ENCODE assay signal across 7 mouse cellular contexts in the genomic region with DNA sequence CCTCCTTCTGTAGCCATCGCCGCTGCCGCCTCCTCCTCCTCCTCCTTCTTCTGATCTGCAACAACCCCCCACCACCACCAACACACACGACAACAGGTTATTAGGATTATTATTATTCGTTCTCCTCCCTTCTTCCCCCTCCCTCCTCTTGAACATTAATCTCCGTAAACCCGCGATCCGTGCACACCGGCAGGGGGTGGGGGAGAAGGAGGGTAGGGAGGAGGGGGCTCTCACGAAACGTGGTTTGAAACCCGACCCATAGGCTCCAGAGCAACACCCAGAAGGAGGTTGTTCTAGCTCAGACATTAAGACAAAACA. TPM values are rescaled to one million over a fixed set of nuclear protein-coding genes. Genes with fewer than 3 reads are reported as not detected.
A peak's percentile ranks its signal among the peaks of the same experiment; 100 is the strongest.
DNase-seq lines count a peak whose midpoint lies in the region; ATAC-seq and TF ChIP-seq lines count a peak whose summit lies in the region.

No protein-coding gene starts in this region.

- DNase-seq in lung, postnatal 36 days = no peak
- no peak for DNase-seq in forebrain, embryonic 11.5 days (ENCODE audit: low spot score)
- no peak for DNase-seq in limb, embryonic 11.5 days (ENCODE audit: low spot score)
- DNase-seq in left cerebral cortex, adult 9 months (ENCODE audit: low spot score in 2 of 2) = no peak
- no peak for DNase-seq in kidney, adult 8-10 months

- under 1% methylated on average over 13 of the region's 13 CpGs for WGBS in lung, embryonic 16.5 days
- 0% methylated on average over 8 of the region's 13 CpGs for WGBS in forebrain, embryonic 11.5 days
- WGBS in limb, embryonic 11.5 days = 1% methylated on average over 12 of the region's 13 CpGs
- 0% methylated on average over 13 of the region's 13 CpGs for WGBS in olfactory bulb, adult 2 months

- H3K9ac ChIP-seq in lung, embryonic 16.5 days (ENCODE audit: low read length) = peak overlapping the region; percentile 75
- H3K9ac ChIP-seq in forebrain, embryonic 11.5 days (ENCODE audit: low read length) = peak overlapping the region; percentile 89
- H3K9ac ChIP-seq in limb, embryonic 11.5 days (ENCODE audit: low read length) = peak overlapping the region; percentile 73

- TF ChIP-seq CTCF in olfactory bulb, adult 2 months (IDR thresholded peaks at IDR 0.05; ENCODE audit: insufficient read depth, low read depth, low read length) = no peak

- peak overlapping the region; percentile 92 for H3K4me3 ChIP-seq in lung, embryonic 16.5 days (ENCODE audit: low read length)
- H3K4me3 ChIP-seq in forebrain, embryonic 11.5 days (ENCODE audit: low read depth, low read length) = peak overlapping the region; percentile 80
- peak overlapping the region; percentile 78 for H3K4me3 ChIP-seq in limb, embryonic 11.5 days (ENCODE audit: low read depth, low read length)
- H3K4me3 ChIP-seq in olfactory bulb, adult 2 months (ENCODE audit: insufficient read depth, low read depth, low read length) = peak overlapping the region; percentile 93

- H3K9me3 ChIP-seq in lung, embryonic 16.5 days (ENCODE audit: control insufficient read depth, low read length) = no peaks in the 10 kb centered on the region
- H3K9me3 ChIP-seq in forebrain, embryonic 11.5 days (ENCODE audit: control insufficient read depth, low read length) = no peaks in the 10 kb centered on the region
- no peaks in the 10 kb centered on the region for H3K9me3 ChIP-seq in limb, embryonic 11.5 days (ENCODE audit: control insufficient read depth, low read length)

- H3K4me2 ChIP-seq in lung, embryonic 16.5 days (ENCODE audit: low read depth, low read length) = peak overlapping the region; percentile 74
- peak overlapping the region; percentile 57 for H3K4me2 ChIP-seq in forebrain, embryonic 11.5 days (ENCODE audit: low read depth, low read length, severe bottlenecking)
- H3K4me2 ChIP-seq in limb, embryonic 11.5 days (ENCODE audit: low read depth, severe bottlenecking) = peak overlapping the region; percentile 18

- no peaks in the 10 kb centered on the region for H3K36me3 ChIP-seq in lung, embryonic 16.5 days (ENCODE audit: control insufficient read depth, insufficient read depth, low read length)
- no peaks in the 10 kb centered on the region for H3K36me3 ChIP-seq in forebrain, embryonic 11.5 days (ENCODE audit: control insufficient read depth, insufficient read depth, low read length)
- H3K36me3 ChIP-seq in limb, embryonic 11.5 days (ENCODE audit: control insufficient read depth, insufficient read depth, low read length) = no peaks in the 10 kb centered on the region

- ATAC-seq in lung, embryonic 16.5 days (ENCODE audit: low read depth) = no peak
- no peak for ATAC-seq in forebrain, embryonic 11.5 days (replicated peaks; ENCODE audit: low FRiP score)
- ATAC-seq in limb, embryonic 11.5 days (ENCODE audit: insufficient number of reproducible peaks, low FRiP score, low TSS enrichment, low read depth) = no peak; the same call in 1 of the 2 replicates

- no peaks in the 10 kb centered on the region for H3K27me3 ChIP-seq in lung, embryonic 16.5 days (ENCODE audit: control insufficient read depth, insufficient read depth, low read depth, low read length)
- H3K27me3 ChIP-seq in forebrain, embryonic 11.5 days (ENCODE audit: control insufficient read depth, insufficient read depth, low read length) = no peaks in the 10 kb centered on the region
- H3K27me3 ChIP-seq in limb, embryonic 11.5 days (ENCODE audit: control insufficient read depth, insufficient read depth, low read length) = no peaks in the 10 kb centered on the region

- no peak for TF ChIP-seq POLR2A in olfactory bulb, adult 2 months (IDR thresholded peaks at IDR 0.05; ENCODE audit: insufficient read depth, low read depth, low read length)

- peaks cover 13% of the 10 kb centered on the region for H3K4me1 ChIP-seq in lung, embryonic 16.5 days (replicated peaks; ENCODE audit: control insufficient read depth, insufficient read depth, low read length)
- peaks cover 8% of the 10 kb centered on the region; the same call in 1 of the 2 replicates for H3K4me1 ChIP-seq in forebrain, embryonic 11.5 days (replicated peaks; ENCODE audit: control insufficient read depth, insufficient read depth, low read length)
- peaks cover 14% of the 10 kb centered on the region for H3K4me1 ChIP-seq in limb, embryonic 11.5 days (ENCODE audit: control insufficient read depth, insufficient read depth, low read length)
- H3K4me1 ChIP-seq in olfactory bulb, adult 2 months (ENCODE audit: control insufficient read depth, insufficient read depth, low read length) = peaks cover 9% of the 10 kb centered on the region

- peak overlapping the region; percentile 96 for H3K27ac ChIP-seq in lung, embryonic 16.5 days (ENCODE audit: low read length)
- H3K27ac ChIP-seq in forebrain, embryonic 11.5 days (ENCODE audit: low read depth, low read length) = peak overlapping the region; percentile 94
- peak overlapping the region; percentile 95 for H3K27ac ChIP-seq in limb, embryonic 11.5 days (replicated peaks; ENCODE audit: low read depth, low read length)
- peak overlapping the region; percentile 64 for H3K27ac ChIP-seq in olfactory bulb, adult 2 months (ENCODE audit: insufficient read depth, low read depth, low read length)

RNA-seq across cellular contexts. Expression of a gene that starts 0.5 kb away (rescaled TPM):
- 8.0 and 8.8 TPM in 2 replicates for polyA plus RNA-seq in lung, embryonic 16.5 days (2015; fragmentation: Nextera tagmentation; extraction: Ambion mirVana)
- polyA plus RNA-seq in forebrain, embryonic 11.5 days (2014; fragmentation: Nextera tagmentation; extraction: Ambion mirVana) = 24.6 and 26.2 TPM in 2 replicates
- 20.7 and 21.3 TPM in 2 replicates for polyA plus RNA-seq in limb, embryonic 11.5 days (2014; fragmentation: Nextera tagmentation; extraction: Ambion mirVana)
- polyA plus RNA-seq in olfactory bulb, adult 2 months (2012; ENCODE audit: insufficient read depth, insufficient read length, low replicate concordance, missing spikeins) = not detected in 2 replicates

Comparison
In these comparisons a context has a peak if more than half of its experiments do, and no peak if none do; other contexts are left out.
1. H3K4me2 ChIP-seq: peak in every context shown above with its lines; median percentile 74 in lung, embryonic 16.5 days; 57 in forebrain, embryonic 11.5 days; 18 in limb, embryonic 11.5 days.